Mouse (Mus musculus) cerebellum, adult 11-12 months (tissue): ENCODE results near the gene Mesp1.
A peak's percentile ranks its signal among the peaks of the same experiment; 100 is the strongest.
"Not testable (repeated sequence)": the region's sequence is repeated elsewhere in the genome, so short reads cannot be mapped to it uniquely, and the experiment has no call there.

Experiments used
- DNase-seq: peaks from one replicate; pipeline ENCODE4 v3.0.0; 2022

Mesp1 gene

GRCm38 (mm10) chr7:79793688-79794087 lies at the start of gene Mesp1:
TSS of gene Mesp1 (minus strand) at chr7:79793788.
- no peak for DNase-seq

DNA sequence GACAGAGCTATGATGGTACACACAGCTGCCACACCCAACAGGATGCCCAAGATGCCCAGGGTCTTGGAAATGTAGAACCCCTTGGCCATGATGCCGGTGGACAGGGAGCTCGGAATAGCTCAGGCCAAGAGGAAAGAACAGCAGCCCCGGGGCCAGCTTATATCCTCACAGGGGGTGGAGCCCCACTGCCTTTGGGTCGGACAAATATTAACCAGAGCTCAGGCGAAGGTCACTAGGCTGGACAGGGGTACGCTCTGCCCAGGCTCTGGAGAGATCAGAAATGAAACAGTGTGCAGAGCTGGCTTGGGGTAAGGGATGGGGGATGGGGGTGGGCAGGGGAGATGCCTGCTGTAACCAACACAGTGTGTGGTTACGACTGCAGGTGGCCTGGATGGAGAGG lies 48.6 kb upstream of the Mesp1 start:
- no peak for DNase-seq

- no peak for DNase-seq
Measured at GRCm38 (mm10) chr7:79837247-79837646, 43.7 kb upstream of the Mesp1 start.

GRCm38 (mm10) chr7:79835196-79835595 lies 41.6 kb upstream of the Mesp1 start:
- DNase-seq, result no peak

GRCm38 (mm10) chr7:79832980-79833379 lies 39.4 kb upstream of the Mesp1 start:
- DNase-seq, result no peak

- DNase-seq, result no peak
Measured at GRCm38 (mm10) chr7:79831585-79831984, 38.0 kb upstream of the Mesp1 start.

DNA sequence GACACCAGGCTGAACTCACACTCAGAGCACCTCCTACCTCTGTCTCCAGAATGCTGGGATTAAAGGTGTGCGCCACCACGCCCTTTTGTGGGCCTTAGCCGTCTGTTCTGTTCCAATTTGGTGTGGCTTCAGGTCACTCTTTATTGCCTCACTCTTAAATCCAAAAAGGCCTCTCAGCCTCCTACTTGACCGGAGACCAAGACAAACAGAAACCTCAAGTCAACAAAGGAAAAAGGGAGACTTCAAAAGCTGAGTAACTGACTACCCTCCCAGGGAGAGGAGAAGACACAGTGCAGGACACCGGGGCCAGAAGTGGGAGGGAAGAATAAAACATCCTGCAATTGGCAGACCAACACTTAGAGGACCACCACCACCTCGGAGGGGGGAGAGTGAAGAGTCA lies 37.6 kb upstream of the Mesp1 start:
- DNase-seq, result no peak

DNA sequence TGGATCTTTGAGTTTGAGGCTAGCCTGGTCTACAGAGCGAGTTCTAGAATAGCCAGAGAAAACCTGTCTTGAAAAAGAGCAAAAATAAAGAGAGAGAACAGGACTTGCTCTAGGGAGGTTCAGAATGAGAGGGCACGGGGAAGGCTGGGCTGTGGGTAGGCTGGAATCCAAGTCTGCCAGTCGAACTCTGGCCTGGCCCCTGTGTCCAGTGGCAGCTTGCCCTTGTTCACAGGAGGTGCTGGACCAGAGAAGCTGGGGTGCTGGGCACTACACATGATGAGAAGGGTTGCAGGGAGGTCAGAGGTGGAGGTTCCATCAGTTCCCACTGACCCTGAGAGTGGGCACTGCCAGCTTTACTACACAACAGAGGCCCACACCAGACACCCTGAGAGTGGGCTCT lies 34.8 kb upstream of the Mesp1 start:
- no peak for DNase-seq

DNA sequence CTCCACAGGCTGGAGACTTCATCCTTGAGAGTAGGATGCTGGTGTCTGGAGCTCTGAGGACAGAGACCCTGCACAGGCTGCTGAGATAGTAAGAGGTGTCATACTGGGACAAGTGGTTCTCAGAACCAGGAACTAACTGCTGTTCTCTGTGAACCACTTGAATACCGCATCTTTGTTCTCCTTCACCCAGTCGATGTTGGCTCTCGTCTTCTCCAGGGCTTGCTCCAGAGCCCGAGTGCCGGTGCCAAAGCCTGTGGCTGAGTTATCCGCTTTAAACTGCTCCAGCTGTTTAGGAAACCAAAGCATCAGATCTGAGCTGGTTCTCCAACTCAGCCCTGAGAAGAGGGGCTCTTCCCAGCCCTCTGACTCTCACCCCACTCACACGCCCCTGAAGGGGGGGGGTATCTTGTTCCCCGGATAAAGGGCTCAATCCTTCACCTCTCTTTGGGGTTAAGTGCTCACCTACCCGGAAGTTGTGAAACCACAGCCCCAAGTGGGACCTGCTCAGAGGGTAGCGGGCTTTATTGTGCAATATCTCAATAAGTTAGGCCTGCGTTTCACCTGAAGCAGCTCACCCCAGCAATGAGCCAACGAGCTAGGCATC lies 28.6 kb upstream of the Mesp1 start:
- no peak for DNase-seq

DNA sequence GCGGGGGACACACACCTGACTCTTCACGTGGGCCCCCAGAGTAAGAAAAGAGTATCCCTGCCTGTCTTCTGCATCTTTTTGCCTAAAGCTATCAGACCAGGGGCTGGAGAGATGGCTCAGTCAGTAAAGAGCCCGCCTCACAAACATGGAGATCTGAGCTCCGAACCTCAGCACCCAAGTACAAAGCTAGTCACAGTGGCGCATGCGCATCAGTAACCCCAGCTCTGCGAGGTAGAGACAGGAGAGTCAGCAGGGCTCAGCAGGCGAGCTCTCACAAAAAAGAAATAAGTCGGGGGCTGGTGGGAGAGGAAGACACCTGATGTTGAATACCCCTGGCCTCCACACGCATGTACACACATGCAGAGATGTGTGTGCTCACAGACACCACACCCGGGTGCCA lies 26.4 kb upstream of the Mesp1 start:
- DNase-seq, result no peak

DNA sequence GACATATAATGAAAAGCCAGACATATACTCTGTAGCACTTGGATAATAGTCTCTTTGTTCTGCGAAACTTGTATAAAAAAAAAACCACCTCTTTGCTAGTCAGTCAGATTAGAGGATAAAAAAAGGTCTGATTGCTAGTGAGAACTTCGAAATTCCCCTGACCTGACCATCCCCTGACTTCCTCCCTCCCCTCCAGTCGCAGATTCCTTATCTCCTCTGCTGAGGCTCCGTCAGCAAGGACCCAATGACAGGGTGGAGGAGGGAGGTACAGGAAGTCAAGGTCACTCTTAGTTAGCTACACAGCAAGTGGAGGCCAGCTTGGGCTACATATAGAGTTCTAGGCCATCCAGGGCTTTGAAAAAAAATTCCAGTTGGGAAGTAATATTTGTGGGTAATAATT lies 25.9 kb upstream of the Mesp1 start:
- DNase-seq, result no peak

- DNase-seq, result no peak
Measured at GRCm38 (mm10) chr7:79818321-79818720, 24.7 kb upstream of the Mesp1 start.

GRCm38 (mm10) chr7:79813409-79813808 lies 19.8 kb upstream of the Mesp1 start:
- no peak for DNase-seq

DNA sequence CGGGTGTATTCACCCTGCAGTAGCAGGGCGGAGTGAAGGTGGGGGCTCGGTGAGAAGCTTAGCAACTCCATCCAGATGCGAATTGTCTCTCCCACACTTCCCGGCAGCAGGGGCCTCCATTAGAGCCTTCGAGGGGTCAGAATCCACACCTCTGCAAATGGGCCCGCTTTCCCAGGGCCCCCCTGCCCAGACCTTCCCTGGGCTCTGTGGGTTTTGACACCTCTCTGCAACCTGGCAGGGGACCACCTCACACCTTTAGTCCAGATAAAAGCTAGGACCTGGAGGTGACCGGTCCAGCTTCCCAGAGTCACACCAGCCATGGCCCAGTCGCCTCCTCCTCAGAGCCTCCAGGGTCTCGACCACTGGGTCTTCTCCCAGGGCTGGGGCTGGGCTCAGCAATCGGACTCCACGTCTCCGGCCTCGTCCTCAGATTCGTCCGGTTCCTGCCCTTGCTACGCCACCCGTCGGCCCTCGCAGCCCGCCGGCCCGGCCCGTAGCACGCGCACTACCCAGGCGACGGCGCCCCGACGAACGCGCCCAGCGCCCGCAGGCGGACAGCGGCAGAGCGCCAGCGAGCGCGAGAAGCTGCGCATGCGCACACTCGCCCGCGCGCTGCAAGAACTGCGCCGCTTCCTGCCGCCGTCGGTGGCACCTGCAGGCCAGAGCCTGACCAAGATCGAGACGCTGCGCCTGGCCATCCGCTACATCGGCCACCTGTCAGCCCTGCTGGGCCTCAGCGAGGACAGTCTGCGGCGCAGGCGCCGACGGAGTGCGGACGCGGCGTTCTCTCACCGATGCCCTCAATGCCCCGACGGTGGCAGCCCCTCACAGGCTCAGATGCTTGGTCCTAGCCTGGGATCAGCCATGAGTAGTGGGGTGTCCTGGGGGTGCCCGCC lies 17.3 kb upstream of the Mesp1 start, which contains the start of gene Mesp2:
Gene Mesp2 (plus strand): TSS at position 117 of the 896 bp plus-strand sequence.
- peak; percentile 12 for DNase-seq

DNA sequence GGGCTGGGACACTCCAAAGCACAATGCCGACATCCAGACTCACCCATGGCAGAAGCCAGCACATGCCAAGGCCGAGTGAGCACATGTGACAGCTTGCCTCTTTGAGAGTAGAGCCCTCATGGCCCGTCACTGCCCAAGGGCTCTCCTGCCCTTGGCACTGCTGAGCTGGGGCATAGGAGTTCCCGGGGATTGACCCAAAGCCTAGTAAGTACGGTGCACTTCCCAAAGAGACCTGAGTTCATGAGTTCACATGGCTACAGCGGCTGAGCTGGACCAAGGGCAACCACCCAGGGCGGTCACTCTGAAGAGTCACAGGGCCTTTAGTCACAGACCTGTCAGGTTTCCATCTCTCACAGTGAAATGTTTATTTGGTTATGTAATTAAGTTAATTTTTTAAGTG lies 15.0 kb upstream of the Mesp1 start:
- no peak for DNase-seq

DNA sequence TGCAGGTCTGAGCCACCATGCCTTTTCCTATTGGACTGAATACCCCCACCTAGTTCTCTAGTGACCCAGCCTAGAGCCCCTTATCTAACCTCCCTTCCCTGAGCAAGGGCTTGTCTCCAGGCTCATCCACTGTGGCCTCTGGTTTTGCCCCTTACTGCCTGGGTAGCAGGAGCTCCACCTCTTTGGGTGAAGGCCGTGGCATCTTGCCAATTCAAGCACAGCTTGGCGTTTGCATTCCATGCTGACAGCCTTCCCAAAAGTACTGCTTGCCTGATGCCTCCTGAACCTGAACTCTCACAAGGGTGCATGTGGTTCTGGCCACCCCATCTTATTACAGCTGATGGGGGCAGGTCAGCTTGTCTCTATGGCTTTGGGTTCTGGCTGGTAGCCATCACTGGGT lies 10.3 kb upstream of the Mesp1 start:
- DNase-seq, result no peak

DNA sequence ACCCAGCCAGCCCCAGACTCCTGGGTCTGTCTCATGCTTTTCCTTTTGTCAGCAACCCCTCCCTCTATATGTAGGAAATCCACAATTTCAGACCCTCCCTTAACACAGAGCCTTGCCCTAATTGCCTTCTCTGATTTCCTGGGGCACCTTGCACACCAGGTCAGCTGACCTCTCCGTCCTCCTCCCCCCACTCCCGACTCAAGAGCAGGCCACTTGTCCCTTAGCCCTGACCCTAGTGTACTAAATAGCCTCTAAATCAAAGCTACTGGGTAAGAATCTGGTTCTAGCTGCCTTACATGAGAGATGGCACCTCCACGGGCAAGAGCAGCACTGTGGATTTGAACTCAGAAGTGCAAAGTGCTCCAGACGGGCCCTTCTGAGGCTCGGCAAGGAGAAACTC lies 8.4 kb upstream of the Mesp1 start:
- no peak for DNase-seq

DNA sequence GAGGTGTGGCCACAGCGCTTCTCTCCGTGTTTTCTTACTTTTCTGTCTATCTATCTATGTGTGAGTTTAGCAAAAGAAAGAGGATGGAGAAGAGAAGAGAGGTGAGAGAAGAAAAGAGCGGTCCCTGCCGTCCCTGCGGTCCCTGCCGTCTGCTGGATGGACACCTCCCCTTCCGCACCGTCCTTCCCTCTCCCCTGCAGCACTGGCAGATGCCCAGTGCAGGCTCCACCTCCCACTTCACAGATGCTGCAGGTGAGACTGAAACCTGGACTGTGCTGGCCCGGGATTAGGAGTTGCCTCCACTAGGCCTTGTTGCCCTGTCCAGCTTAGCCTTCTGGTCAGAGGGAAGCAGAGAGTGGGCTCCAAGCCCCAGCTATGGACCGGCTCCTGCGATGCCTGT lies 7.8 kb upstream of the Mesp1 start:
- no peak for DNase-seq

GRCm38 (mm10) chr7:79800336-79800735 lies 6.7 kb upstream of the Mesp1 start:
- no peak for DNase-seq

- no peak for DNase-seq
Measured at GRCm38 (mm10) chr7:79799506-79799905, 5.9 kb upstream of the Mesp1 start.

GRCm38 (mm10) chr7:79799048-79799447 lies 5.5 kb upstream of the Mesp1 start:
- DNase-seq, result peak; percentile 31

DNA sequence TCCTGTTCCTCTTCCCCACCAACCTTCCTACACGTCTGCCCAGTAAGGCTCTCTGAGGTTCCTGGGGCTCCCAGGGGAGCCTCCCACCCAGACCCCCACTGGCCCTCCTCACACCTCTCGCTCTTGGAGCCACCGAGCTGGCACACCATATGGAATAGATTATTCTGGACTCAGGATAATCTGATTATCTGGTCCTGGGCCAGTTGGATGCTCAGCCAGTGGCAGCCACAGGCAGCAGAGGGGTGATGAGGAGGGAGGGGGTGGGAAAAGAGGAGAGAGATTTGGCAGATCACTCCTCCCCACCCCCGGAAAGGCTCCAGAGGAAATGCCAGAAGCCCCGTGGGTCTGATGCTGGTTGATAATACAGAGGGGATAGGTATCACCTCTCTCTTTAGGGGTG lies 5.0 kb upstream of the Mesp1 start:
- DNase-seq, result no peak

GRCm38 (mm10) chr7:79792635-79793421 lies 760 bp downstream of the Mesp1 start:
- no peak for DNase-seq

DNA sequence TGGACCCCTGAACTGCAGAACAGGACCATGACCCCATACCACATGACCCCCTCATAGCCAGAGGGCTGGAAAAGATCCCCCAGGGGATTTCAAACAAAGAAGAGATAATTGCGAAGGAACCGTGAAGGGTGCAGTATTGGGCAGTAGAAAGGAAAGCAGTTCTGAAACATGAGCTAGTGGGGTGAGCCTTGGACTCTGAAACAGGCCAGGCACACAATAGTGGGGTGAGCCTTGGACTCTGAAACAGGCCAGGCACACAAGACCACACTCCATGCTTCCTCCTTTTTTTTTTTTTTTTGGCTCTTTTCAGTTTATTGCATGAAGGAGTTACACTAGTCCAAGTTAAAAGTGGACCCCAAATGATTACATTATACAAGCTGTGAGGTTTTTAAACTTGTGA lies 3.8 kb downstream of the Mesp1 start:
- DNase-seq, result not testable (repeated sequence)
